Mouse (Mus musculus) liver, adult 2 months (tissue): ENCODE measurements around the gene Gm34653.

Experiments used
- CTCF ChIP-seq: fragments of 200-500 bp; IDR thresholded peaks from 2 replicates; pipeline ENCODE4 v1.5.1; 2011; ENCODE audit warnings: low read depth, low read length, control low read depth
- POLR2A ChIP-seq: fragments of 200-500 bp; IDR thresholded peaks from 2 replicates; pipeline ENCODE4 v1.6.1; 2011; ENCODE audit warnings: low read length, control low read depth; ENCODE audit not compliant: insufficient read depth; ENCODE audit errors: extremely low read depth

DNA sequence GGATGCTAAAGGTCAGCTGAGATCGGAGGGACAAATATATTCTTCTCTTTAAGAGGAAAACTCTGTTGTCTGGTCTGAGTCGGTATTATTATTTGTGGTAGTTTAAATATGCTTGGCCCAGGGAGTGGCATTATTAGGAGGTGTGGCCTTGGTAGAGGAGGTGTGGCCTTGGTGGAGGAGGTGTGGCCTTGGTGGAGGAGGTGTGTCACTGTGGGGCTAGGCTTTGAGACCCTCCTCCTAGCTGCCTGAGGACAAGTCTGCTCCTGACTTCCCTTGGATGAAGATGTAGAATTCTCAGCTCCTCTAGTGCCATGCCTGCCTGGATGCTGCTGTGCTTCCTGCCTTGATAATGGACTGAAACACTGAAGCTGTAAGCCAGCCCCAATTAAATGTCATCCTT is 38.3 kb upstream of the Gm34653 start:
- TF ChIP-seq POLR2A (no peak), CTCF (no peak)
